In the genomic region with DNA sequence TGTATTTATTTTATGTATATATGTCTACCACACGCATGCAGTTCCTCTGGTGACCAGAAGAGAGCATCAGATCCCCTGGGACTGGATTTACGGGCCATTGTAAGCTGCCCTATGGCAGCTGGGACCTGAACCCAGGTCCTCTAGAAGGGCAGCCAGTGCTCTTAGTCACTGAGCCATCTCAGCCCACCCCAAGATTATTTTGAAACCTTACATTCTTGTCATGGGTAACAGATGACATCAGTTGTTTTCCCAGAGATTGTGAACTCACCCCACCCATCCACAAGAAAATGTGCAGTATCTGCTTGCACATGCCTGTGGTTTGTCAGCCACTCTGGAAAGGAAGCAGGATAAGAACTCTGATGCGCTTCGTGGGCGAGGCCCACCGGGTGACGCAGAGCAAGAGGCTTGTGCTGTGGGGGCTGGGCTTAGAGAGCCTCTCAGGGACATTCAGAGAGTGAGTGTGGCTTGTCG, we compare ENCODE assay signal across 8 mouse cellular contexts. TPM values are rescaled to one million over a fixed set of nuclear protein-coding genes. Genes with fewer than 3 reads are reported as not detected.
DNase-seq lines count a peak whose midpoint lies in the region; ATAC-seq lines count a peak whose summit lies in the region.

No protein-coding gene starts in this region.

- H3K4me3 ChIP-seq in embryonic facial prominence, embryonic 15.5 days (replicated peaks), result no peak overlapping the region
- no peak overlapping the region for H3K4me3 ChIP-seq in hindbrain, embryonic 14.5 days (replicated peaks; ENCODE audit: low read length)

- WGBS in embryonic facial prominence, embryonic 15.5 days, result 51% methylated on average over 8 of the region's 8 CpGs
- 86% methylated on average over 8 of the region's 8 CpGs for WGBS in hindbrain, embryonic 14.5 days

- H3K4me1 ChIP-seq in embryonic facial prominence, embryonic 15.5 days, result peaks cover 3% of the 10 kb centered on the region; the same call in 1 of the 2 replicates
- H3K4me1 ChIP-seq in hindbrain, embryonic 14.5 days (replicated peaks; ENCODE audit: control insufficient read depth, insufficient read depth, low read length), result no peaks in the 10 kb centered on the region

- H3K27me3 ChIP-seq in embryonic facial prominence, embryonic 15.5 days, result no peaks in the 10 kb centered on the region
- H3K27me3 ChIP-seq in hindbrain, embryonic 14.5 days (ENCODE audit: control insufficient read depth, insufficient read depth, low read length), result no peaks in the 10 kb centered on the region

- H3K4me2 ChIP-seq in embryonic facial prominence, embryonic 15.5 days (replicated peaks), result no peak overlapping the region
- H3K4me2 ChIP-seq in hindbrain, embryonic 14.5 days (replicated peaks), result no peak overlapping the region

- H3K27ac ChIP-seq in embryonic facial prominence, embryonic 15.5 days (replicated peaks), result no peak overlapping the region; the same call in 1 of the 2 replicates
- no peak overlapping the region for H3K27ac ChIP-seq in hindbrain, embryonic 14.5 days

- H3K9me3 ChIP-seq in embryonic facial prominence, embryonic 15.5 days (replicated peaks), result no peaks in the 10 kb centered on the region
- no peaks in the 10 kb centered on the region for H3K9me3 ChIP-seq in hindbrain, embryonic 14.5 days (ENCODE audit: control insufficient read depth, low read length)

- ATAC-seq in embryonic facial prominence, embryonic 15.5 days (ENCODE audit: insufficient number of reproducible peaks, low FRiP score, low TSS enrichment, low read depth), result peak; percentile 65; the same call in 1 of the 2 replicates
- ATAC-seq in megakaryocyte progenitor cell, adult 5-6 weeks (replicated peaks; ENCODE audit: poor library complexity), result peak; percentile 96
- ATAC-seq in hindbrain, embryonic 14.5 days (ENCODE audit: low FRiP score), result no peak

- DNase-seq in right cerebral cortex, adult 2 months (ENCODE audit: low spot score in 2 of 2), result peak; percentile 46 to 54
- DNase-seq in right cerebral cortex, postnatal 25 days, result no peak
- DNase-seq in kidney, adult 9 months, result peak; percentile 43
- DNase-seq in hindbrain, embryonic 14.5 days (ENCODE audit: low spot score), result no peak
- no peak for DNase-seq in adrenal gland, adult 2 months
- DNase-seq in right cerebral cortex, postnatal 14 days, result no peak

- H3K36me3 ChIP-seq in embryonic facial prominence, embryonic 15.5 days, result peaks cover 87% of the 10 kb centered on the region
- peaks cover 52% of the 10 kb centered on the region for H3K36me3 ChIP-seq in hindbrain, embryonic 14.5 days (replicated peaks; ENCODE audit: control insufficient read depth, insufficient read depth)

- no peak overlapping the region for H3K9ac ChIP-seq in embryonic facial prominence, embryonic 15.5 days
- H3K9ac ChIP-seq in hindbrain, embryonic 14.5 days, result no peak overlapping the region

RNA-seq across cellular contexts. Expression of gene Eif4g3, which starts 37.9 kb away (rescaled TPM):
- polyA plus RNA-seq in embryonic facial prominence, embryonic 15.5 days (2015; fragmentation: Nextera tagmentation; extraction: Ambion mirVana), result 34.7 and 36.2 TPM in 2 replicates
- total RNA-seq in megakaryocyte progenitor cell, adult 5-6 weeks (2015), result 60.3 and 60.4 TPM in 2 replicates
- total RNA-seq in megakaryocyte progenitor cell, adult 5-6 weeks (2017), result 36.9 and 39.1 TPM in 2 replicates
- polyA plus RNA-seq in hindbrain, embryonic 14.5 days (2014; fragmentation: Nextera tagmentation; extraction: Ambion mirVana), result 59.7 and 65.3 TPM in 2 replicates
- 100 to 1,000 TPM in 1 of 2 experiments, 10 to 100 TPM in 1; 69.2 to 133 TPM for total RNA-seq in adrenal gland, adult 2 months (2021)
- 113 and 181 TPM in 2 replicates for polyA plus RNA-seq in adrenal gland, adult 2 months (2012; rRNA removed)

Comparison
In these comparisons a context has a peak if more than half of its experiments do, and no peak if none do; other contexts are left out.
1. DNase-seq: peak in right cerebral cortex, adult 2 months (2 of 2) and kidney, adult 9 months (single experiment); none in right cerebral cortex, postnatal 25 days (single experiment), hindbrain, embryonic 14.5 days (single experiment), adrenal gland, adult 2 months (single experiment) and right cerebral cortex, postnatal 14 days (single experiment).